Mouse (Mus musculus) G1E (cell line): ENCODE results near the gene Lcp1.

Source experiments
- CTCF ChIP-seq: IDR thresholded peaks from 2 replicates; pipeline ENCODE4 v1.5.1; 2012; ENCODE audit warnings: low read depth, low read length, inconsistent platforms, mixed read lengths
- GATA1 ChIP-seq: IDR thresholded peaks from 2 replicates; pipeline ENCODE4 v1.6.1; 2012; ENCODE audit warnings: borderline replicate concordance, low read length, inconsistent platforms, mixed read lengths
- POLR2AphosphoS5 ChIP-seq: IDR thresholded peaks from 2 replicates; pipeline ENCODE4 v1.6.1; 2012; ENCODE audit warnings: low read depth, low read length, inconsistent platforms; ENCODE audit not compliant: insufficient replicate concordance
- TAL1 ChIP-seq: conservative IDR thresholded peaks from 2 replicates; pipeline ENCODE4 v1.6.1; 2012; ENCODE audit warnings: low read depth, low read length, inconsistent platforms, mixed read lengths

GRCm38 (mm10) chr14:75131324-75131935 lies 529 bp downstream of the Lcp1 start:
- TF ChIP-seq CTCF (no peak), POLR2AphosphoS5 (no peak), GATA1 (no peak), TAL1 (no peak)
